In the genomic region with DNA sequence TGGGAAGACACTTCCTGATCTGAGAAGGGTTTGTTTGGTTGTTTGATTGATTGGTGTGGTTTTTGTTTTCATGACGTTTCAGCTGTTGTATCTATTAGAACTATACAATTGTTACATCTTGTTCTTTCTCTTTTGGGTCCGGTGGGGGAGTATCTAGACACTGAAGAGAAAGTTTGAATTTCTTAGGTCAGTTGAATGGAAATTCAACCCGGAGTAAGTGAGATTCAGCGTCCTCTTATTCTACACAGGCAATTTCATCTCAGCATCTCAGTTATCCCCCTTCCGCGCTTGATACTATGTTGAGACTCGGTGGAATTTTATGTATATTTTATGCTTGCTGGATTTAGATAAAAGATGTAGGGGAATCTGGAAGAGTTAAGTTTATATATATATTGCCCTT, we compare ENCODE assay signal across 8 mouse cellular contexts. TPM values are rescaled to one million over a fixed set of nuclear protein-coding genes. Genes with fewer than 3 reads are reported as not detected.
DNase-seq lines count a peak whose midpoint lies in the region; ATAC-seq lines count a peak whose summit lies in the region.

No protein-coding gene starts in this region.

- H3K4me1 ChIP-seq in kidney, embryonic 14.5 days (ENCODE audit: control insufficient read depth, insufficient read depth, low read length): no peaks in the 10 kb centered on the region
- H3K4me1 ChIP-seq in hindbrain, embryonic 11.5 days (replicated peaks; ENCODE audit: control insufficient read depth, insufficient read depth, low read length): no peaks in the 10 kb centered on the region
- no peaks in the 10 kb centered on the region; the same call in 1 of the 2 replicates for H3K4me1 ChIP-seq in midbrain, embryonic 11.5 days (ENCODE audit: control insufficient read depth, insufficient read depth, low read length)

- no peak overlapping the region for H3K9ac ChIP-seq in kidney, embryonic 14.5 days (ENCODE audit: low read depth, low read length)
- no peak overlapping the region for H3K9ac ChIP-seq in hindbrain, embryonic 11.5 days (ENCODE audit: low read depth, low read length)
- H3K9ac ChIP-seq in midbrain, embryonic 11.5 days (ENCODE audit: low read length): no peak overlapping the region

- no peak overlapping the region for H3K27ac ChIP-seq in kidney, embryonic 14.5 days (ENCODE audit: low read depth, low read length)
- H3K27ac ChIP-seq in hindbrain, embryonic 11.5 days (ENCODE audit: low read depth, low read length): no peak overlapping the region
- H3K27ac ChIP-seq in midbrain, embryonic 11.5 days (ENCODE audit: low read depth, low read length): no peak overlapping the region

- H3K4me2 ChIP-seq in kidney, embryonic 14.5 days (replicated peaks; ENCODE audit: low read depth, low read length): peak overlapping the region; percentile 52
- peak overlapping the region; percentile 21 for H3K4me2 ChIP-seq in hindbrain, embryonic 11.5 days (replicated peaks; ENCODE audit: low read depth, low read length)
- peak overlapping the region; percentile 54 for H3K4me2 ChIP-seq in midbrain, embryonic 11.5 days

- peak overlapping the region; percentile 79 for H3K4me3 ChIP-seq in kidney, embryonic 14.5 days (ENCODE audit: low read length)
- H3K4me3 ChIP-seq in hindbrain, embryonic 11.5 days (ENCODE audit: low read depth, low read length): peak overlapping the region; percentile 66
- H3K4me3 ChIP-seq in midbrain, embryonic 11.5 days (ENCODE audit: low read depth, low read length): peak overlapping the region; percentile 7; the same call in 1 of the 2 replicates

- 9% methylated on average over 7 of the region's 7 CpGs for WGBS in kidney, embryonic 14.5 days
- WGBS in hindbrain, embryonic 11.5 days: 17% methylated on average over 7 of the region's 7 CpGs
- WGBS in midbrain, embryonic 11.5 days: 17% methylated on average over 7 of the region's 7 CpGs

- no peaks in the 10 kb centered on the region for H3K27me3 ChIP-seq in kidney, embryonic 14.5 days (ENCODE audit: control insufficient read depth, insufficient read depth, low read length)
- no peaks in the 10 kb centered on the region for H3K27me3 ChIP-seq in hindbrain, embryonic 11.5 days (ENCODE audit: control insufficient read depth, insufficient read depth, low read length)
- no peaks in the 10 kb centered on the region for H3K27me3 ChIP-seq in midbrain, embryonic 11.5 days (ENCODE audit: control insufficient read depth, insufficient read depth, low read length)

- DNase-seq in kidney, adult 11 months: no peak
- peak; percentile 43 for DNase-seq in NIH3T3 (ENCODE audit: low read depth)
- DNase-seq in hindbrain, embryonic 11.5 days (ENCODE audit: low spot score): peak; percentile 23
- DNase-seq in midbrain, embryonic 11.5 days (ENCODE audit: low spot score, missing footprints): no peak
- no peak for DNase-seq in adrenal gland, adult 8-10 months
- no peak for DNase-seq in layer of hippocampus, postnatal 14 days (ENCODE audit: low spot score in 2 of 2)
- no peak for DNase-seq in thymus, adult 18-20 months

- H3K36me3 ChIP-seq in kidney, embryonic 14.5 days (ENCODE audit: control insufficient read depth, insufficient read depth, low read length): no peaks in the 10 kb centered on the region
- no peaks in the 10 kb centered on the region for H3K36me3 ChIP-seq in hindbrain, embryonic 11.5 days (ENCODE audit: control insufficient read depth, insufficient read depth, low read length)
- H3K36me3 ChIP-seq in midbrain, embryonic 11.5 days (ENCODE audit: control insufficient read depth, insufficient read depth, low read length): no peaks in the 10 kb centered on the region

- no peaks in the 10 kb centered on the region for H3K9me3 ChIP-seq in kidney, embryonic 14.5 days (ENCODE audit: control insufficient read depth, low read length)
- no peaks in the 10 kb centered on the region for H3K9me3 ChIP-seq in hindbrain, embryonic 11.5 days (ENCODE audit: control insufficient read depth, low read length)
- no peaks in the 10 kb centered on the region for H3K9me3 ChIP-seq in midbrain, embryonic 11.5 days (ENCODE audit: control insufficient read depth, low read length)

- ATAC-seq in kidney, embryonic 14.5 days (ENCODE audit: low FRiP score, low TSS enrichment): no peak
- no peak for ATAC-seq in hindbrain, embryonic 11.5 days (ENCODE audit: low FRiP score)
- no peak for ATAC-seq in midbrain, embryonic 11.5 days (ENCODE audit: low FRiP score)

RNA-seq across cellular contexts. Expression of gene Cggbp1, which starts 21.0 kb away (rescaled TPM):
- polyA plus RNA-seq in kidney, embryonic 14.5 days (2014; fragmentation: Nextera tagmentation; extraction: Ambion mirVana): 62.6 and 105 TPM in 2 replicates
- polyA plus RNA-seq in hindbrain, embryonic 11.5 days (2014; fragmentation: Nextera tagmentation; extraction: Ambion mirVana): 109 and 125 TPM in 2 replicates
- 124 and 143 TPM in 2 replicates for polyA plus RNA-seq in midbrain, embryonic 11.5 days (2014; fragmentation: Nextera tagmentation; extraction: Ambion mirVana)
- total RNA-seq in adrenal gland, adult 8-10 months (2022): 100 to 1,000 TPM; 116 to 152 (median 136) TPM
- 10 to 100 TPM; 52.1 to 57.7 TPM for total RNA-seq in layer of hippocampus, postnatal 14 days (2021)

RNA-seq across cellular contexts. Expression of gene Zfp654, which starts 21.4 kb away (rescaled TPM):
- polyA plus RNA-seq in kidney, embryonic 14.5 days (2014; fragmentation: Nextera tagmentation; extraction: Ambion mirVana): 5.0 and 8.6 TPM in 2 replicates
- polyA plus RNA-seq in hindbrain, embryonic 11.5 days (2014; fragmentation: Nextera tagmentation; extraction: Ambion mirVana): 7.6 and 9.6 TPM in 2 replicates
- 8.1 and 8.5 TPM in 2 replicates for polyA plus RNA-seq in midbrain, embryonic 11.5 days (2014; fragmentation: Nextera tagmentation; extraction: Ambion mirVana)
- total RNA-seq in adrenal gland, adult 8-10 months (2022): 10 to 100 TPM; 20.0 to 27.8 (median 26.1) TPM
- total RNA-seq in layer of hippocampus, postnatal 14 days (2021): 10 to 100 TPM; 12.9 TPM

Comparison
In these comparisons a context has a peak if more than half of its experiments do, and no peak if none do; other contexts are left out.
1. H3K4me3 ChIP-seq: peak in every context shown above with its lines; median percentile 79 in kidney, embryonic 14.5 days; 66 in hindbrain, embryonic 11.5 days; 7 in midbrain, embryonic 11.5 days.
2. DNase-seq: peak in NIH3T3 (single experiment) and hindbrain, embryonic 11.5 days (single experiment); none in kidney, adult 11 months (single experiment), midbrain, embryonic 11.5 days (single experiment), adrenal gland, adult 8-10 months (single experiment), layer of hippocampus, postnatal 14 days (0 of 2) and thymus, adult 18-20 months (0 of 2).
3. Peak in every context shown above with its lines, with median percentiles within 50 percentile points of each other: H3K4me2 ChIP-seq.